Mouse (Mus musculus) kidney, adult 2 months (tissue): ENCODE results near the gene H2-Ke6.

ENCODE experiments used
- CTCF ChIP-seq: fragments of 200-500 bp; conservative IDR thresholded peaks from 2 replicates; pipeline ENCODE4 v1.5.1; 2011; ENCODE audit warnings: low read depth, mild to moderate bottlenecking, control low read depth, low read length, moderate library complexity, mixed read lengths; ENCODE audit not compliant: insufficient read depth, insufficient read length
- POLR2A ChIP-seq: fragments of 200-500 bp; IDR thresholded peaks from one replicate; pipeline ENCODE4 v1.6.1; 2011; ENCODE audit warnings: low read depth, low read length, control low read depth

GRCm38 (mm10) chr17:34039562-34040450, 11.9 kb upstream of the H2-Ke6 start:
- TF ChIP-seq CTCF (no peak), POLR2A (no peak)
